Mouse (Mus musculus) splenic B cell, adult 2 months (primary cell): ENCODE measurements around the gene Ncoa3.

Experiments used
- DNase-seq: peaks from one replicate; pipeline ENCODE4 v3.0.0-alpha.2; 2011; ENCODE audit warnings: low read depth, low spot score
- H3K27me3 ChIP-seq: 2 replicates; pipeline ENCODE4 v1.6.1; 2012; ENCODE audit warnings: mild to moderate bottlenecking, low read length, moderate library complexity, mixed read lengths; ENCODE audit not compliant: control insufficient read depth, poor library complexity, insufficient read depth, severe bottlenecking
- H3K36me3 ChIP-seq: 2 replicates; pipeline ENCODE4 v1.6.1; 2012; ENCODE audit warnings: mild to moderate bottlenecking, low read length, moderate library complexity, mixed read lengths; ENCODE audit not compliant: control insufficient read depth, poor library complexity, insufficient read depth, severe bottlenecking

Ncoa3 gene

GRCm38 (mm10) chr2:166096834-166097233 lies 104.4 kb downstream of the Ncoa3 start:
- H3K27me3 ChIP-seq, result no peaks in the 10 kb centered on the region
- no peak for DNase-seq
- H3K36me3 ChIP-seq, result no peaks in the 10 kb centered on the region

GRCm38 (mm10) chr2:166097443-166098291 lies 105.2 kb downstream of the Ncoa3 start:
- Histone ChIP-seq H3K36me3 (no peaks in the 10 kb centered on the region), H3K27me3 (no peaks in the 10 kb centered on the region)
- DNase-seq, result peak; percentile 76

GRCm38 (mm10) chr2:166098292-166098933 lies 106.0 kb downstream of the Ncoa3 start:
- no peaks in the 10 kb centered on the region for H3K36me3 ChIP-seq
- H3K27me3 ChIP-seq, result no peaks in the 10 kb centered on the region
- DNase-seq, result no peak

GRCm38 (mm10) chr2:166100309-166101262 lies 108.2 kb downstream of the Ncoa3 start:
- H3K36me3 ChIP-seq, result no peaks in the 10 kb centered on the region
- H3K27me3 ChIP-seq, result no peaks in the 10 kb centered on the region
- no peak for DNase-seq

- Histone ChIP-seq H3K36me3 (no peaks in the 10 kb centered on the region), H3K27me3 (no peaks in the 10 kb centered on the region)
- DNase-seq, result no peak
Measured at GRCm38 (mm10) chr2:166102893-166103292, 110.5 kb downstream of the Ncoa3 start.

GRCm38 (mm10) chr2:166105911-166106310 lies 113.5 kb downstream of the Ncoa3 start:
- H3K36me3 ChIP-seq, result no peaks in the 10 kb centered on the region
- no peaks in the 10 kb centered on the region for H3K27me3 ChIP-seq
- DNase-seq, result no peak

- Histone ChIP-seq H3K36me3 (no peaks in the 10 kb centered on the region), H3K27me3 (no peaks in the 10 kb centered on the region)
- DNase-seq, result no peak
Measured at GRCm38 (mm10) chr2:166106631-166107030, 114.2 kb downstream of the Ncoa3 start.

- no peak for DNase-seq
- Histone ChIP-seq H3K36me3 (no peaks in the 10 kb centered on the region), H3K27me3 (no peaks in the 10 kb centered on the region)
Measured at GRCm38 (mm10) chr2:166107911-166108310, 115.5 kb downstream of the Ncoa3 start.

GRCm38 (mm10) chr2:166108326-166108725 lies 115.9 kb downstream of the Ncoa3 start:
- Histone ChIP-seq H3K36me3 (no peaks in the 10 kb centered on the region), H3K27me3 (no peaks in the 10 kb centered on the region)
- DNase-seq, result peak; percentile 81

- H3K27me3 ChIP-seq, result no peaks in the 10 kb centered on the region
- no peak for DNase-seq
- H3K36me3 ChIP-seq, result no peaks in the 10 kb centered on the region
Measured at GRCm38 (mm10) chr2:166110764-166111163, 118.3 kb downstream of the Ncoa3 start.

GRCm38 (mm10) chr2:166111238-166111637 lies 118.8 kb downstream of the Ncoa3 start:
- no peak for DNase-seq
- Histone ChIP-seq H3K27me3 (no peaks in the 10 kb centered on the region), H3K36me3 (no peaks in the 10 kb centered on the region)

- Histone ChIP-seq H3K36me3 (no peaks in the 10 kb centered on the region), H3K27me3 (no peaks in the 10 kb centered on the region)
- DNase-seq, result no peak
Measured at GRCm38 (mm10) chr2:166111831-166112250, 119.4 kb downstream of the Ncoa3 start.

- no peaks in the 10 kb centered on the region for H3K27me3 ChIP-seq
- DNase-seq, result no peak
- H3K36me3 ChIP-seq, result no peaks in the 10 kb centered on the region
Measured at GRCm38 (mm10) chr2:166112986-166113385, 120.5 kb downstream of the Ncoa3 start.

GRCm38 (mm10) chr2:166115571-166116277 lies 123.3 kb downstream of the Ncoa3 start:
- no peak for DNase-seq
- no peaks in the 10 kb centered on the region for H3K27me3 ChIP-seq
- H3K36me3 ChIP-seq, result no peaks in the 10 kb centered on the region
